Mouse (Mus musculus): ENCODE data around the gene Cd7. TPM values are rescaled to one million over a fixed set of nuclear protein-coding genes. Genes with fewer than 3 reads are reported as not detected.

Cd7 gene
- polyA plus RNA-seq, 1 experiment: 3.6 TPM

DNA sequence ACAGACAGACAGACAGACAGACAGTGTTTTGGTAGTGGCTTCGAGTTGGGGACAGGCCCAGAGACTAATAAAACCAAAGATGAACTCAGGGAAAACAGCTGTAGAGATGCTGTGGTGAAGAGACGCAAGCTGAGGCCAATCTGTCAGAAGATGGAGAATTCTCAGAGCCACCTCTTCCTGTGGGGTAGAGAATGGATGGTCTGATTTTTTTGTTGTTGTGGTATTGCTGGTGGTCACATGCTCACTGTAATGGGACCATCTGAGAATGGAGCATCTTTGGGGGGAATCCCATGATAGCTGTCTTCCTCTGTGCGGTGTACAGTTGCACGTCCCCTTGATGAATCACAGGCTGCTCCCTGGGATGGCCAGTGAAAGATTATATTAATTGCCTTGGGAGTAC is 3.3 kb upstream of the Cd7 start:
- WGBS: 76% methylated on average over 4 of the region's 4 CpGs
- H3K4me3 ChIP-seq (replicated peaks; ENCODE audit: control insufficient read depth, low read depth, low read length): no peak overlapping the region
- TF ChIP-seq POLR2A (IDR thresholded peaks at IDR 0.05; ENCODE audit: borderline replicate concordance, control insufficient read depth, low read depth, low read length): no peak
- no peak for TF ChIP-seq CTCF (IDR thresholded peaks at IDR 0.05; ENCODE audit: control insufficient read depth, insufficient read depth, low read length)
- H3K27ac ChIP-seq (ENCODE audit: control insufficient read depth, insufficient read depth, low read depth, low read length, poor library complexity): no peak overlapping the region
- no peaks in the 10 kb centered on the region for H3K4me1 ChIP-seq (ENCODE audit: control insufficient read depth, insufficient read depth, low read length)

GRCm38 (mm10) chr11:121041636-121042035 is 2.4 kb upstream of the Cd7 start:
- 65% methylated on average over 4 of the region's 4 CpGs for WGBS
- no peaks in the 10 kb centered on the region for H3K4me1 ChIP-seq (ENCODE audit: control insufficient read depth, insufficient read depth, low read length)
- H3K27ac ChIP-seq (ENCODE audit: control insufficient read depth, insufficient read depth, low read depth, low read length, poor library complexity): no peak overlapping the region
- H3K4me3 ChIP-seq (replicated peaks; ENCODE audit: control insufficient read depth, low read depth, low read length): no peak overlapping the region
- TF ChIP-seq POLR2A (IDR thresholded peaks at IDR 0.05; ENCODE audit: borderline replicate concordance, control insufficient read depth, low read depth, low read length) (no peak), CTCF (IDR thresholded peaks at IDR 0.05; ENCODE audit: control insufficient read depth, insufficient read depth, low read length) (no peak)

GRCm38 (mm10) chr11:121041212-121041611 is 2.0 kb upstream of the Cd7 start:
- H3K4me1 ChIP-seq (ENCODE audit: control insufficient read depth, insufficient read depth, low read length): no peaks in the 10 kb centered on the region
- no peak overlapping the region for H3K4me3 ChIP-seq (replicated peaks; ENCODE audit: control insufficient read depth, low read depth, low read length)
- H3K27ac ChIP-seq (ENCODE audit: control insufficient read depth, insufficient read depth, low read depth, low read length, poor library complexity): no peak overlapping the region
- TF ChIP-seq POLR2A (IDR thresholded peaks at IDR 0.05; ENCODE audit: borderline replicate concordance, control insufficient read depth, low read depth, low read length) (no peak), CTCF (IDR thresholded peaks at IDR 0.05; ENCODE audit: control insufficient read depth, insufficient read depth, low read length) (peak; percentile 74)
- under 1% methylated on average over 4 of the region's 4 CpGs for WGBS

DNA sequence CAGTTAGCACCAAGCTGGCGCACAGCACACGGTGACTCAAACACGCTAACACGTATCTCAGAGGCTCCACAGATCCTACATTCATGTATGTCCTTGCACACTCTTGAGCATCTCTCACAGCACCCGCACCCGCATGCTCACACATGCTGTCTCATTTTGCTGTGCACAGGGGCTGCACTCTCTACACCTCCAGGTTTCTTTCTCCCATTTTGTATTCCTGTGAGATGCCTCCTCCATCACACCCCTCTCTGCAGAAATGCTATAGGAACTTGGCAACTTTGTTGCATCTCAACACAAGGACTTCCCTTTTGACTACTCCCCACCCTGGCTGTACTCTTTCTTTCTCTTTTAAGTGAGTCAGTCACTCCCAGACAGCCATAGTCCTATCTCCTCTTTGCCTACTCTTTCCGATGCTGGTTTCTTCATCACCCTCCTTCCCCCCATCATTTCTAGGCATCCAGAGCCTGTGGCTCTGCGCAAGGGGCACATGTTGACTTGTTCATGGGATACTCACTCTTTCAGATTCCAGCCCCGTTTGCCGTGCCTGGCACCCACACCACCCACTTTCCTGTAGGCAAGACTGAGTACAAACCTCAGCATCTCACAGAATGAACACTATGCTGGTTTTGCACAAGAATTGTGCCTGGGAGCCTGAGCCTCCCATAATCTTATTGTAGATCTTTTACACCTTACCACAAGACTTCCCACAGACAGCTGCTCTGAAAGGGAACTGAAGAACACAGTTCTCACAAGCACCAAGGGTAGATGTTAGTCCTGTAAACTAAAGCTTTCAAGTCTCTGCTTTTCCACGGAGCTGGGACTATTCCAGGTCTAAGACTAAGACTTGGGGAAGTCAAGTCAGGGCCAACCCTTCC is 615 bp downstream of the Cd7 start:
- no peaks in the 10 kb centered on the region; the same call in 1 of the 2 replicates for H3K4me1 ChIP-seq (ENCODE audit: control insufficient read depth, insufficient read depth, low read length)
- TF ChIP-seq POLR2A (IDR thresholded peaks at IDR 0.05; ENCODE audit: borderline replicate concordance, control insufficient read depth, low read depth, low read length) (no peak), CTCF (IDR thresholded peaks at IDR 0.05; ENCODE audit: control insufficient read depth, insufficient read depth, low read length) (no peak)
- WGBS: 59% methylated on average over 11 of the region's 11 CpGs
- peak overlapping the region; percentile 42 for H3K4me3 ChIP-seq (replicated peaks; ENCODE audit: control insufficient read depth, low read depth, low read length)
- peak overlapping the region; percentile 56 for H3K27ac ChIP-seq (ENCODE audit: control insufficient read depth, insufficient read depth, low read depth, low read length, poor library complexity)

GRCm38 (mm10) chr11:121033118-121033517 is 6.1 kb downstream of the Cd7 start:
- Histone ChIP-seq H3K4me3 (replicated peaks; ENCODE audit: control insufficient read depth, low read depth, low read length) (no peak overlapping the region), H3K4me1 (ENCODE audit: control insufficient read depth, insufficient read depth, low read length) (no peaks in the 10 kb centered on the region; the same call in 1 of the 2 replicates), H3K27ac (ENCODE audit: control insufficient read depth, insufficient read depth, low read depth, low read length, poor library complexity) (no peak overlapping the region)
- TF ChIP-seq POLR2A (IDR thresholded peaks at IDR 0.05; ENCODE audit: borderline replicate concordance, control insufficient read depth, low read depth, low read length) (no peak), CTCF (IDR thresholded peaks at IDR 0.05; ENCODE audit: control insufficient read depth, insufficient read depth, low read length) (no peak)
- WGBS: 25% methylated on average over 5 of the region's 5 CpGs

DNA sequence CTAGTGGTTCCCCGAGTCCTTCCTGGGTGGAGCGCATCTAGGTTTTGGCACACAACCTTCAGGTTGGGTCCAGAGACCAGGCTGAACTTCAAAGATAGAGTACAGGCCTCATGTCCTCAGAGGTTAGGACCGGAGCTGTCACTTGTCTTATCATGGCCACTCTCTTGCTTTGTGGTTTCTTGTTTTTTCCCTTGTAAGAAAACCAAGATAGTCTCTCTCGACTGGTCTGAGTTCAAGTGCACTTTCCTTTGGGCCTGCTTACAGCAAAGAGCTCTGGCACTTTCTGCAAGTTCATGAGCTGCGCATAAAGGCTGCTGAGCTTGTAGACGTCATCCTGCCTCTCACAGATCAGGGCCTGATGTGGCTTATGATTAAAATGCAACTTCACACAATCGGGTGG is 12.0 kb downstream of the Cd7 start:
- H3K4me3 ChIP-seq (replicated peaks; ENCODE audit: control insufficient read depth, low read depth, low read length): no peak overlapping the region
- TF ChIP-seq CTCF (IDR thresholded peaks at IDR 0.05; ENCODE audit: control insufficient read depth, insufficient read depth, low read length) (no peak), POLR2A (IDR thresholded peaks at IDR 0.05; ENCODE audit: borderline replicate concordance, control insufficient read depth, low read depth, low read length) (no peak)
- WGBS: 32% methylated on average over 7 of the region's 7 CpGs
- no peak overlapping the region for H3K27ac ChIP-seq (ENCODE audit: control insufficient read depth, insufficient read depth, low read depth, low read length, poor library complexity)
- H3K4me1 ChIP-seq (ENCODE audit: control insufficient read depth, insufficient read depth, low read length): no peaks in the 10 kb centered on the region; the same call in 1 of the 2 replicates

- TF ChIP-seq CTCF (IDR thresholded peaks at IDR 0.05; ENCODE audit: control insufficient read depth, insufficient read depth, low read length): no peak
- TF ChIP-seq POLR2A (IDR thresholded peaks at IDR 0.05; ENCODE audit: borderline replicate concordance, control insufficient read depth, low read depth, low read length): no peak
- H3K27ac ChIP-seq (ENCODE audit: control insufficient read depth, insufficient read depth, low read depth, low read length, poor library complexity): no peak overlapping the region
- 38% methylated on average over 6 of the region's 6 CpGs for WGBS
Observed at GRCm38 (mm10) chr11:121024163-121024562, 15.1 kb downstream of the Cd7 start.

DNA sequence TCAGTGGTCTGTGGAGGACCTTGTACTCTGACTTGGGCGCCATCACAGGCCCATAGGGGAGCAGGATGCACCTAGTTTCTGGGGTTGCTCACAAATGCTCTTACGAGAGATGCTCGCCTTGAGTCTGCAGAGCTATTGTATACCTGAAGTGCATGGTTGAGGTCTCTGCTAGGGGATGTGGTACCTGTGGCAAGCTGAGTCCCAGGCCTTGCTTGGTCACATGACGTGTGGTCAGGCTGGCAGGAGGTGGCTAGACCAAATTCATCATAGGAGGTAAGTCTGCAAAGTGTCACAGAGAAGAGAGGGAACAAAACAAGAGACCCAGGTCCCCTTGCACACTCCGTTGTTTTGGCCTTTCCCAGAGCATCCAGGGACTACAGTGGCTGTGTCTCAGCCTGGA is 19.7 kb downstream of the Cd7 start:
- H3K4me3 ChIP-seq (replicated peaks; ENCODE audit: control insufficient read depth, low read depth, low read length): no peak overlapping the region
- no peaks in the 10 kb centered on the region; the same call in 1 of the 2 replicates for H3K4me1 ChIP-seq (ENCODE audit: control insufficient read depth, insufficient read depth, low read length)
- TF ChIP-seq CTCF (IDR thresholded peaks at IDR 0.05; ENCODE audit: control insufficient read depth, insufficient read depth, low read length): no peak
- no peak for TF ChIP-seq POLR2A (IDR thresholded peaks at IDR 0.05; ENCODE audit: borderline replicate concordance, control insufficient read depth, low read depth, low read length)
- H3K27ac ChIP-seq (ENCODE audit: control insufficient read depth, insufficient read depth, low read depth, low read length, poor library complexity): no peak overlapping the region
- WGBS: 70% methylated on average over 5 of the region's 5 CpGs

More at GRCm38 (mm10) chr11:121024163-121024562, 15.1 kb downstream of the Cd7 start:
- Histone ChIP-seq H3K4me3 (replicated peaks; ENCODE audit: control insufficient read depth, low read depth, low read length) (no peak overlapping the region), H3K4me1 (ENCODE audit: control insufficient read depth, insufficient read depth, low read length) (no peaks in the 10 kb centered on the region; the same call in 1 of the 2 replicates)

Data from bone marrow, adult 2 months (tissue).